Comparison of ENCODE assay signal across 11 mouse cellular contexts in genomic region chr19:53119255-53119795, GRCm38 (mm10). TPM values are rescaled to one million over a fixed set of nuclear protein-coding genes. Genes with fewer than 3 reads are reported as not detected.
DNase-seq lines count a peak whose midpoint lies in the region; ATAC-seq and TF ChIP-seq lines count a peak whose summit lies in the region.
"Had no signal": no experiment of that assay in that cellular context is flagged by ENCODE, and none has a peak within 500 bp of the region (broad histone marks: within the 10 kb centered on the region; RNA-seq: fewer than 3 reads in every experiment).

No protein-coding gene starts in this region.

- H3K9me3 ChIP-seq in CH12.LX (replicated peaks; ENCODE audit: low read length), result peaks cover 6% of the 10 kb centered on the region
- H3K9me3 ChIP-seq: intestine, embryonic 15.5 days had no signal

- no peak for TF ChIP-seq CTCF in CH12.LX (conservative IDR thresholded peaks at IDR 0.05 in 1 of 2, IDR thresholded peaks at IDR 0.05 in 1 of 2; ENCODE audit: low read depth in 2 of 2, low read length in 2 of 2)

- dilution Hi-C loops in CH12.LX (cut with MboI; ENCODE audit: extremely low pct_ligation_motif_present, extremely low pct_unique_long_range_greater_than_20kb, low sequenced_read_pairs), result no loop called here

- H3K4me3 ChIP-seq in CH12.LX (replicated peaks in 1 of 3; ENCODE audit: low read depth in 2 of 3, low read length in 2 of 3, poor library complexity in 1 of 3), result no peak overlapping the region
- H3K4me3 ChIP-seq: intestine, embryonic 15.5 days had no signal

- no peak overlapping the region for H3K27ac ChIP-seq in CH12.LX (ENCODE audit: insufficient read depth, low read depth)
- H3K27ac ChIP-seq: intestine, embryonic 15.5 days; macrophage; stomach, postnatal 0 days had no signal

- H3K36me3 ChIP-seq in CH12.LX (replicated peaks in 1 of 2; ENCODE audit: control insufficient read depth in 1 of 2, insufficient read depth in 1 of 2, low read length in 1 of 2), result no peaks in the 10 kb centered on the region
- H3K36me3 ChIP-seq: intestine, embryonic 15.5 days had no signal

- TF ChIP-seq EP300 in CH12.LX (IDR thresholded peaks at IDR 0.05; ENCODE audit: low read length), result peak; percentile 69

- no peak for TF ChIP-seq RAD21 in CH12.LX (IDR thresholded peaks at IDR 0.05; ENCODE audit: low read depth, low read length)

- no peaks in the 10 kb centered on the region for H3K27me3 ChIP-seq in CH12.LX (replicated peaks)
- H3K27me3 ChIP-seq: intestine, embryonic 15.5 days had no signal

- peaks cover 7 to 13% of the 10 kb centered on the region in 2 experiments; a peak in 3 of 4 replicates for H3K4me1 ChIP-seq in CH12.LX (ENCODE audit: control insufficient read depth in 1 of 2, insufficient read depth in 2 of 2)
- H3K4me1 ChIP-seq: intestine, embryonic 15.5 days had no signal

- ATAC-seq in hematopoietic stem cell, adult 5-6 weeks (replicated peaks in 1 of 2; ENCODE audit: insufficient read depth in 1 of 2, low FRiP score in 2 of 2, low TSS enrichment in 1 of 2, low read depth in 1 of 2, poor library complexity in 2 of 2, severe bottlenecking in 2 of 2), result peak; percentile 85 to 86
- ATAC-seq: intestine, embryonic 15.5 days had no signal

- H3K9ac ChIP-seq in CH12.LX (ENCODE audit: insufficient read depth, low read depth), result no peak overlapping the region
- H3K9ac ChIP-seq: intestine, embryonic 15.5 days had no signal

- H3K79me2 ChIP-seq in CH12.LX (replicated peaks; ENCODE audit: control insufficient read depth, extremely low read depth, insufficient read depth, poor library complexity, severe bottlenecking), result no peaks in the 10 kb centered on the region

- DNase-seq in lung, postnatal 36 days, result peak; percentile 65
- no peak for DNase-seq in lung, postnatal 4 days
- peak; percentile 61 for DNase-seq in CH12.LX (ENCODE audit: extremely low read depth)
- peak; percentile 17 for DNase-seq in thymus, postnatal 14 days
- no peak for DNase-seq in cerebellum, adult 11 months
- no peak for DNase-seq in kidney, adult 9 months
- DNase-seq: cerebellum, adult 8-10 months had no signal

- peak overlapping the region; percentile 16; the same call in 1 of the 2 replicates for H3K4me2 ChIP-seq in CH12.LX (ENCODE audit: insufficient read depth, low read depth, poor library complexity, severe bottlenecking)
- H3K4me2 ChIP-seq: intestine, embryonic 15.5 days had no signal

- no peak for TF ChIP-seq POLR2A in CH12.LX (IDR thresholded peaks at IDR 0.05; ENCODE audit: low read depth, low read length)

- in situ Hi-C loops in CH12.LX (cut with MboI; ENCODE audit: low pct_ligation_motif_present, low pct_unique_long_range_greater_than_20kb, low sequenced_read_pairs), result no loop called here

TF ChIP-seq in CH12.LX, 34 proteins besides CTCF, POLR2A, EP300 and RAD21:
- TF ChIP-seq HCFC1 (IDR thresholded peaks at IDR 0.05; ENCODE audit: low read depth, low read length) (0 out of 2 replicates have a peak, but pooled peaks have one; percentile 9), IRF4 (IDR thresholded peaks at IDR 0.05; ENCODE audit: low read depth, low read length) (0 out of 2 replicates have a peak, but pooled peaks have one; percentile 9), USF2 (conservative IDR thresholded peaks at IDR 0.05; ENCODE audit: low read depth, low read length) (no peak), MXI1 (IDR thresholded peaks at IDR 0.05; ENCODE audit: low read depth, low read length) (no peak), CHD2 (IDR thresholded peaks at IDR 0.05; ENCODE audit: low read length) (no peak), ZMIZ1 (IDR thresholded peaks at IDR 0.05; ENCODE audit: low read depth, low read length) (no peak), MAX (IDR thresholded peaks at IDR 0.05; ENCODE audit: low read length) (0 out of 2 replicates have a peak, but pooled peaks have one; percentile 30), ETS1 (conservative IDR thresholded peaks at IDR 0.05; ENCODE audit: low read depth, low read length) (no peak), ELF1 (IDR thresholded peaks at IDR 0.05; ENCODE audit: low read depth, low read length) (peak; percentile 71), ZKSCAN1 (IDR thresholded peaks at IDR 0.05; ENCODE audit: borderline replicate concordance, low read depth, low read length) (no peak), ZNF384 (IDR thresholded peaks at IDR 0.05; ENCODE audit: low read depth, low read length) (no peak), NRF1 (IDR thresholded peaks at IDR 0.05; ENCODE audit: low read depth, low read length) (no peak), KAT2A (IDR thresholded peaks at IDR 0.05; ENCODE audit: insufficient replicate concordance, low read length) (no peak), JUND (conservative IDR thresholded peaks at IDR 0.05; ENCODE audit: low read depth, low read length) (no peak), MEF2A (IDR thresholded peaks at IDR 0.05; ENCODE audit: borderline replicate concordance, low read depth, low read length) (no peak), MAFK (IDR thresholded peaks at IDR 0.05; ENCODE audit: insufficient replicate concordance, low read length) (no peak), ZC3H11A (IDR thresholded peaks at IDR 0.05; ENCODE audit: low read depth, low read length) (no peak), PAX5 (IDR thresholded peaks at IDR 0.05; ENCODE audit: low read length) (no peak), CHD1 (IDR thresholded peaks at IDR 0.05; ENCODE audit: low read depth, low read length) (no peak), MYC (IDR thresholded peaks at IDR 0.05; ENCODE audit: low read depth, low read length) (no peak)

RNA-seq across cellular contexts. Expression of gene Add3, which starts 20.9 kb away (rescaled TPM):
- 11.2 and 16.4 TPM in 2 replicates for total RNA-seq in CH12.LX (2012; rRNA removed)
- total RNA-seq in CH12.LX (2014; rRNA removed), result 16.3 and 16.9 TPM in 2 replicates
- 16.2 and 18.4 TPM in 2 replicates for polyA plus RNA-seq in CH12.LX (2012; ENCODE audit: insufficient read length, low read depth)
- 67.0 and 67.7 TPM in 2 replicates for total RNA-seq in hematopoietic stem cell, adult 5-6 weeks (2017)

Comparison
In these comparisons a context has a peak if more than half of its experiments do, and no peak if none do; other contexts are left out.
1. DNase-seq: peak in lung, postnatal 36 days (single experiment), CH12.LX (single experiment) and thymus, postnatal 14 days (single experiment); none in lung, postnatal 4 days (0 of 2), cerebellum, adult 11 months (single experiment) and kidney, adult 9 months (single experiment).